Mouse (Mus musculus) spleen, postnatal 4 days (tissue): Measurements from ENCODE around the gene Ccdc77.
"Not testable (repeated sequence)": the region's sequence is repeated elsewhere in the genome, so short reads cannot be mapped to it uniquely, and the experiment has no call there.

ENCODE experiments used
- DNase-seq, 2 experiments: peaks; one replicate each; pipeline ENCODE4 v3.0.0; 2022; ENCODE audit warnings: low spot score in 2 of 2

The Ccdc77 gene

GRCm38 (mm10) chr6:120309787-120310186 lies 54.4 kb downstream of the Ccdc77 start:
- no peak for DNase-seq

DNA sequence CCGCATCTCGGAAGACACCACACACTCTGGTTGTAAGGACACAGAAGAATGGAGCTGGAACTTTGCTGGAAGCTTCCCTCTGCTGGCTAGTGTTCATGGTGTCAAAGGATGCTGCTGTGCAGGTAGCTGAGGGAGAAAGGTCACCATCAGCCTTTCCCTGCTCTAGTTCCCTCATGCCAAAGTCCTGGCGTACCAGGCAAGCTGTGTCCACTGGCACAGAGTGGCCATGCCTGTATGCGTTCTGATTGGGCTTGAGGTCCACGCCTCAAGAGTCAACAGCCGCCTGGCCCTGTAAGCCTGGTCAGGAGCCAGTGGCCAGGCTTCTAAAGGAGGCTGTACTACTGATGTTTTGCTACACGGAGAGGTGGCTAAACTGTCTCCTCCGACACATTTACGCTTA lies 54.8 kb downstream of the Ccdc77 start:
- no peak for DNase-seq

DNA sequence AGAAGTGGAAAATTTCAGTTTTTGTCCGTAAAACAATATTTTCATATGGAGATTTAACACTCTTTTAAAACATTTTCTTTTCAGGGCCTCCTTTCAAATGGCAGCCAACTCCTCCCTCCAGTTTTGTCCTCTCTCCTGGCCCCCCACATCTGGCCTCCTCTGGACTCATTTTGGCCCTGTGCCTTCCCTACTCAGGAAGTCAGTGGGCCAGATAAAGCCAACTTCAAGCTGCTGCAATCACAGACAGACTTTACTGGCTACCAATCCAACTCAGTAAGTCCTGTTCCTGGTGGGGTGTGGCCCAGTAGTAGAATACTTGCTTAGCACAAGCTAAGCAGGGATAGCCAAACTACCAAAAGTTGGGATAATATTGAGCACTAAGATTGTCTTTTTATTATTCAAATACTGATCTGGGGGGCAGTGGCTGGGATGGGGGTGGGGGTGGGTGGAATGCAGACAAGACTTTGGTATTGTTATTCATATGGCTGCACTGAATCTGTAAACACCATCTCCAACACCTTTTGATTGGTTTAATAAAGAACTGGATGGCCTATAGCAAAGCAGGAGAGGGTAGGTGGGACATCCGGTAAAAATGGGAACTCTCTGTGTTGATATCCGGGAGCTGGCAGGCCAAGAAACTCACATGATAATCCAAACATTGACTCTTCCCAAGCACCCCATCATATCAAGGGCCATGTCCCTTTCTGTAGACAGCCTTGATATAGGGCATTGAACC lies 57.1 kb downstream of the Ccdc77 start:
- no peak for DNase-seq

- no peak for DNase-seq
These were observed 61.3 kb downstream of the Ccdc77 start for GRCm38 (mm10) chr6:120302755-120303316.

- no peak for DNase-seq
These were observed 63.0 kb downstream of the Ccdc77 start for GRCm38 (mm10) chr6:120301137-120301536.

DNA sequence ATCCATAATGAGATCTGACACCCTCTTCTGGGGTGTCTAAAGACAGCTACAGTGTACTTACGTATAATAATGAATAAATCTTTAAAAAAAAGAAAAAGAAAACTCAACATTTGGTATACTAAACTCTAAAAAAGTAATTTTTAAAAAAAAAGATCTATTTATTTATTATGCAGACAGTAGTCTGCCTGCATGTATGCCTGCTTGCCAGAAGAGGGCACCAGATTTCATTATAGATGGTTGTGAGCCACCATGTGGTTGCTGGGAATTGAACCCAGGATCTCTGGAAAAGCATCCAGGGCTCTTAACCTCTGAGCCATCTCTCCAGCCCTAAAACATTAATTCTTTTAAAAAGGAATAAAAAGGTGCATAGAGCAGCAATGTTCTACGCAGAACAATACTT lies 67.6 kb downstream of the Ccdc77 start:
- not testable (repeated sequence) for DNase-seq

- DNase-seq = peak in 1 of 2 experiments; percentile 64
These were observed 69.4 kb downstream of the Ccdc77 start for GRCm38 (mm10) chr6:120294785-120295133.

DNA sequence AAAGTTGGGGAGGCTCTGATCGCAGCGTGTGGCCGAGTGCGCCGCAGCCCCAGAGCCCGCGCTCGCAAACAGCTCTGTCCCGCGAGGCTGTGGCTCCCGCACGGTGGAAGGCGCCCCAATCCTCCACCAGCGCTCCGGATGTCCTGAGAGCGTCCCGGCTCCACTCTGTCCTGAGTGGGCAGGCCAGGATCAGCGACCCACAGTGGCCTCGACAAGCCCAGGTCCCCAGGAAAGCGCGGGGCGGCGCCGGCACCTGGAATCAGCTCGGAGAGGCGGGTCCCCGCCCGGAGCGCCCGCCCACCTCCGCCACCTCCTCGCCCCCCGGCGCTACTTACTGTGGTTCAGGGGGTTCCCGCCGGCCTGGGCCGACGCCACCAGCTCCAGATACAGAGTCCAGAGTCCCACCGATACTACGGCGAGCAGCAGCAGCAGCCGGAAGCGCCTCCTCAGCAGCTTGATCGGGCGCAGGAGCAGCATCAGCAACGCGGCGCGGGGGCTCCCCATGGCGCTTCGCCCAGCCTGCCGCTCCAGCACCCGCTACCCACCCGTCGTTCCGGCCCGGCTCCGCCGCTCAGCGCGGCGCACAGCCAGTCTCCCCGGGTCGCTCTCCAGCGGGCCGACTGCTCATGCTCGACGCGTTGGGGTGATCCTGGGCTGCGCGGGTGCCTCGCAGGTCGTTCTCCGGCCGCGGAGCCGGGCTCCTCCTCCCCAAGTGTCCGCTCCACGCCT lies 70.0 kb downstream of the Ccdc77 start, which contains the start of the genes D330020A13Rik and B4galnt3:
Gene D330020A13Rik (plus strand): TSS at position 309 of the 729 bp plus-strand sequence.
Gene B4galnt3 (minus strand): TSS at position 504 of the 729 bp plus-strand sequence.
- peak; percentile 15 to 64 for DNase-seq

DNA sequence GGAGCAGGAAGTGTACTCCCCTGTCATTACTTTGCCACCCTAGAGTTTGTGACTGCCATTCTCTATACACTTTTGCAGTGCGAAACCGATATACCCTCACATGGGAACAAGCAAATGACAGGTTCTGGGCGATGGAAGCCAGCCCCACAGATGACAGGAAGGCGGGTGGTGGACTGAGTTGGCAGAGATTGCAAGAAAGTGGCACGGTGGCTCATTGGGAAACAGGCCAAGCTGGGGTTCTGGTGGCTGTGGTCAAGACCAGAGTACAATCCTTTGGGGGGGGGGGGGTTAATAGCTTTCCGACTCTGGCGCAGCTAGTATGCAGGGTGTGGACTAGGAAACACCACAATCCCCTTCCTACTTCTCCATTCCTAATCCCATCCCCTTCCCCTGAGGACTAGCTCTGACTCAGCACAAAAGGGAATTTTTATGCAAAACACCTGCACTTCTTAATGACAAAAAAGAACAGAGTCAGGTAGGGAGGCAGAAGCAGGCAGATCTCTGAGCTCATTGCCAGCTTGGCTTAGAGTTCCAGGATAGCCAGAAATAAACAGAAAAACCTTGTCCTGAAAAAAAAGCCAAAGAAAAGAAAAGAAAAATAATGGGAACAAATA lies 72.7 kb downstream of the Ccdc77 start:
- DNase-seq = no peak

GRCm38 (mm10) chr6:120289430-120289829 lies 74.7 kb downstream of the Ccdc77 start:
- no peak for DNase-seq

DNA sequence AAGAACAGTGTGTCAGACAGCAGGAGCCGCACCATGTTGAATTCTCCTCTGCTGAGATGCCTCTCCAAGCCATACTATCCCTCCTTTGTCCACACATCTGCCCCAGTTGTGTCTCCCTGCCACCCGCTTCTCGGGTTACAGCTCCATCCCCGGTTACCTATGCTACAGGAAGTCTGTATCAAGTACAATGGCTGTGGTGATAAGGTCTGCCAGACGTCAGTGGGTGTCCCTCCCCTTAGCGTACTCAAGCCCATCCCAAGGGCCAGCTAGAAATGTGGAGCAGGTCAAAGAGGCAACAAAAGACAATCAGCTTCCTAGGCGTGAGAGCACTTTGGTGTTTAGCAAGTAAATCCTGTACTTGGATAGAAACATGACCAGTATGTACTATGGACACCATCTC lies 75.6 kb downstream of the Ccdc77 start:
- no peak for DNase-seq

DNA sequence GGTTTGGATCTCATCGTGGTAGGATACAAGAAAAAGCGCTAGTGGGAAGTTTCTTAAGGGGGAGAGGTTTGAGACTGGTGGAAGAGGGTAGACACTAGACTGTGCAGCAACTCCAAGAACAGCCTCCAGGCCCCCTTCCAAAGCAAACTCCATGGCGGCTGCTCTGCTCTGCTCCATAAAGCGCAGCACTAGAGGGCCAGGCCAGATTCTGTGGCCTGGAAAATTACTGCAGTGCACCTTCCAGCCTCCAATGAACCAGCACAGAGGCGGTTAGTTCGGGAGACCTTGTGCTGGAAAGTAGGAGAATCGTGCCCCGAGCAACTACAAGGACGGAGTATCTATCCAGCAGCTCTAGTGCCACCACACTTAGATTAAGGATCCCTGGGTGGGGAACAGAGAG lies 76.9 kb downstream of the Ccdc77 start:
- DNase-seq = no peak

DNA sequence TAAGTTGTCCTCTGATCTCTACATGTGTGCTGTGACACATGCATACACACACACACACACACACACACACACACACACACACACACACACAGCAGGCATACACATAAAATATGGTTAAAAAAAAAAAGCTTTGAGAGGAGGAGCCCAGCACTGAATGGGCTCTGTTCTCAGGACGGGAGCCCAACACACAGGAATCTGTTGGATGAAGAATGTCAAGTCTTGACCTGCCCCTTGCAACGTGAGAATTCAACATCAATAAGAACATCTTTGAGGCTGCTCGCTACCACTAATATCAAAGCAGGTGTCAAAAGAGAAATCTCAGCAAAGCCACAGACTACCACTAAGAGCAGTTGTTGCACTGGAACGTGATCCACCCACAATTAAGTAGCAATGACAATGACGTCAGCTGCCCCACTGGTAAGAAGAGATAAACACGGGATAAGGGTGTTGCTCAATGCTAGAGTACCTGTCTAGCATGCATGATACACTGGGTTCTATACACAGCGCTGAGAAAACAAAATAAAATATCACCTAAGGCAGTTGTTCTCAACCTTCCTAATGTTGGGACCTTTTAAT lies 87.2 kb downstream of the Ccdc77 start:
- DNase-seq = no peak

DNA sequence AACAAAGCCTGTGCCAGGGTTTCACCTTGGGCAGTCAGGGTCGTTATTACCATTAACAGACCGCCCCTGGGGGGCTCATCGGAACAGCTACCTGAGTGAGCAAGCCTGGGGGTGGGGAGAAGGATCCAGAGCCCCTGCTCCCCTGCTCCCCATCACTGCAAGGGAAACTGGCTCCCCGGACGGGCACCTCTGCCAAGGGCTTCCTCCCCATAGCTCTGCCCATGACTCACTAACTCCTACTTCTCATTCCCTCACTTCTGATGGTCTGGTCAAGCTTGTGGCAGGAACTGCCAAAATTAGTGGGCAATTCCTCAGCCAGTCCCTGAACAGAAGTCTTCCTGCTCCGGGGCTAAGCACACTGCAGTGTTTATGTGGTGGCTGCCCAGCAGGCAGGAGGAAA lies 88.9 kb downstream of the Ccdc77 start:
- DNase-seq = no peak

DNA sequence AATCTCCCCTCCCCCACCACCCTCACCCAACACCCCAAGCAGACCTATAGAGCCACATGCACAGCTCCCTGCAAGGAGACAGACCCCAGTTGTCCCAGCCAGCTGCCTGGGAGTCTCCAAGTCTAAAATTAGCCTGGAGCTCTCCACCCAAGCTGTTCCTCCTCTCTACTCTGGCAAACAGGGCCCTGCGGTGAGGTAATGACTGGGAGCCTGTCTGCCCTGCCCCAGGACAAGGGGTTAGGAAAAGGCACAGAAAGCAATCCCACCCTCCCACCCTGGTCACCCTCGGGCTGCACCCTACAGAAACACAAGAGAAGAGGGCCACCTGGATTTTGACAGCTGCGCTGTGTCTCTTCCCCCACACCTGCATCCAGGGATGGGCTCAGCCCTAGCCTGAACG lies 89.3 kb downstream of the Ccdc77 start:
- DNase-seq = no peak
